Comparison of ENCODE assay signal across 10 mouse cellular contexts in genomic region chr10:102836567-102837224, GRCm38 (mm10).
DNase-seq lines count a peak whose midpoint lies in the region; ATAC-seq and TF ChIP-seq lines count a peak whose summit lies in the region.
"Had no signal": no experiment of that assay in that cellular context is flagged by ENCODE, and none has a peak within 500 bp of the region (broad histone marks: within the 10 kb centered on the region; RNA-seq: fewer than 3 reads in every experiment).

No protein-coding gene starts in this region.

- no peak for DNase-seq in liver, postnatal 0 days
- peak; percentile 10 for DNase-seq in embryo, embryonic 10 days (ENCODE audit: low spot score)
- DNase-seq in layer of hippocampus, adult 9-10 months (ENCODE audit: low spot score) = no peak
- no peak for DNase-seq in frontal cortex, postnatal 10 days (ENCODE audit: low spot score in 2 of 2)
- DNase-seq: heart, postnatal 14 days; lung, postnatal 14 days had no signal

- H3K4me3 ChIP-seq in forebrain, embryonic 15.5 days = no peak overlapping the region
- no peak overlapping the region for H3K4me3 ChIP-seq in forebrain, embryonic 12.5 days (replicated peaks)
- H3K4me3 ChIP-seq in liver, postnatal 0 days (ENCODE audit: low read depth, low read length) = no peak overlapping the region
- H3K4me3 ChIP-seq in liver, embryonic 12.5 days = no peak overlapping the region
- H3K4me3 ChIP-seq in midbrain, embryonic 16.5 days (ENCODE audit: low read depth, low read length) = no peak overlapping the region

- 51% methylated on average over 4 of the region's 4 CpGs for WGBS in forebrain, embryonic 15.5 days
- 75% methylated on average over 4 of the region's 4 CpGs for WGBS in forebrain, embryonic 12.5 days
- 27% methylated on average over 4 of the region's 4 CpGs for WGBS in liver, postnatal 0 days (ENCODE audit: insufficient replicate concordance)
- WGBS in liver, embryonic 12.5 days (ENCODE audit: insufficient replicate concordance) = 11% methylated on average over 4 of the region's 4 CpGs
- 58% methylated on average over 4 of the region's 4 CpGs for whole genome bisulfite sequencing in midbrain, embryonic 16.5 days

- peak; percentile 44 for TF ChIP-seq CTCF in liver, postnatal 0 days (IDR thresholded peaks at IDR 0.05; ENCODE audit: low read depth)

- H3K27ac ChIP-seq in forebrain, embryonic 15.5 days (replicated peaks) = no peak overlapping the region
- no peak overlapping the region for H3K27ac ChIP-seq in forebrain, embryonic 12.5 days
- no peak overlapping the region for H3K27ac ChIP-seq in liver, postnatal 0 days (ENCODE audit: low read depth)
- H3K27ac ChIP-seq in liver, embryonic 12.5 days = no peak overlapping the region
- H3K27ac ChIP-seq in midbrain, embryonic 16.5 days (ENCODE audit: low read length) = no peak overlapping the region

- no peak overlapping the region for H3K9ac ChIP-seq in forebrain, embryonic 15.5 days (replicated peaks)
- no peak overlapping the region for H3K9ac ChIP-seq in forebrain, embryonic 12.5 days
- H3K9ac ChIP-seq in liver, postnatal 0 days (replicated peaks) = no peak overlapping the region
- H3K9ac ChIP-seq in liver, embryonic 12.5 days = no peak overlapping the region
- H3K9ac ChIP-seq in midbrain, embryonic 16.5 days (ENCODE audit: low read depth, low read length) = no peak overlapping the region

- ATAC-seq in forebrain, embryonic 15.5 days (replicated peaks) = 0 out of 2 replicates have a peak, but pooled peaks have one; percentile 41
- ATAC-seq in forebrain, embryonic 12.5 days (ENCODE audit: low FRiP score) = no peak
- ATAC-seq in liver, postnatal 0 days = no peak
- ATAC-seq in liver, embryonic 12.5 days = no peak
- 0 out of 2 replicates have a peak, but pooled peaks have one; percentile 62 for ATAC-seq in midbrain, embryonic 16.5 days

- H3K27me3 ChIP-seq in forebrain, embryonic 15.5 days = no peaks in the 10 kb centered on the region
- no peaks in the 10 kb centered on the region for H3K27me3 ChIP-seq in forebrain, embryonic 12.5 days
- H3K27me3 ChIP-seq in liver, postnatal 0 days (ENCODE audit: insufficient read depth, low read length) = no peaks in the 10 kb centered on the region
- H3K27me3 ChIP-seq in liver, embryonic 12.5 days (replicated peaks) = no peaks in the 10 kb centered on the region
- H3K27me3 ChIP-seq in midbrain, embryonic 16.5 days (ENCODE audit: control insufficient read depth, insufficient read depth, low read depth, low read length) = no peaks in the 10 kb centered on the region

- H3K9me3 ChIP-seq in forebrain, embryonic 15.5 days = no peaks in the 10 kb centered on the region
- no peaks in the 10 kb centered on the region for H3K9me3 ChIP-seq in forebrain, embryonic 12.5 days
- H3K9me3 ChIP-seq in liver, postnatal 0 days (ENCODE audit: low read length) = no peaks in the 10 kb centered on the region
- no peaks in the 10 kb centered on the region for H3K9me3 ChIP-seq in liver, embryonic 12.5 days (replicated peaks)
- H3K9me3 ChIP-seq in midbrain, embryonic 16.5 days (replicated peaks; ENCODE audit: control insufficient read depth, low read length, poor library complexity, severe bottlenecking) = no peaks in the 10 kb centered on the region

- no peak overlapping the region for H3K4me2 ChIP-seq in forebrain, embryonic 15.5 days (replicated peaks)
- H3K4me2 ChIP-seq in forebrain, embryonic 12.5 days = no peak overlapping the region
- no peak overlapping the region for H3K4me2 ChIP-seq in liver, postnatal 0 days (ENCODE audit: low read depth, low read length)
- H3K4me2 ChIP-seq in liver, embryonic 12.5 days = no peak overlapping the region
- H3K4me2 ChIP-seq in midbrain, embryonic 16.5 days (ENCODE audit: low read length) = no peak overlapping the region

- no peaks in the 10 kb centered on the region for H3K36me3 ChIP-seq in forebrain, embryonic 15.5 days
- H3K36me3 ChIP-seq in forebrain, embryonic 12.5 days (replicated peaks) = no peaks in the 10 kb centered on the region
- no peaks in the 10 kb centered on the region for H3K36me3 ChIP-seq in liver, postnatal 0 days (replicated peaks; ENCODE audit: insufficient read depth, low read length)
- H3K36me3 ChIP-seq in liver, embryonic 12.5 days = no peaks in the 10 kb centered on the region
- no peaks in the 10 kb centered on the region for H3K36me3 ChIP-seq in midbrain, embryonic 16.5 days (ENCODE audit: control insufficient read depth, insufficient read depth, low read length)

- no peak for TF ChIP-seq EP300 in liver, postnatal 0 days (IDR thresholded peaks at IDR 0.05; ENCODE audit: low read depth)

- no peaks in the 10 kb centered on the region for H3K4me1 ChIP-seq in forebrain, embryonic 15.5 days
- H3K4me1 ChIP-seq in forebrain, embryonic 12.5 days = no peaks in the 10 kb centered on the region
- H3K4me1 ChIP-seq in liver, postnatal 0 days (ENCODE audit: insufficient read depth) = no peaks in the 10 kb centered on the region
- no peaks in the 10 kb centered on the region for H3K4me1 ChIP-seq in liver, embryonic 12.5 days
- no peaks in the 10 kb centered on the region for H3K4me1 ChIP-seq in midbrain, embryonic 16.5 days (ENCODE audit: control insufficient read depth, insufficient read depth, low read length)

Comparison
In these comparisons a context has a peak if more than half of its experiments do, and no peak if none do; other contexts are left out.
1. ATAC-seq: peak in forebrain, embryonic 15.5 days (single experiment) and midbrain, embryonic 16.5 days (single experiment); none in forebrain, embryonic 12.5 days (single experiment), liver, postnatal 0 days (single experiment) and liver, embryonic 12.5 days (single experiment).